Mouse (Mus musculus) embryonic stem cell, embryonic (primary cell): ENCODE data around the gene Dlx2.

Experiments used
- CTCF ChIA-PET, 4 experiments: fragments of 300-600 bp in 2 of 4; fragments of 350-600 bp in 2 of 4; sonication (Branson Sonifier 250); formaldehyde crosslinking; loops; one replicate each; lab custom pipeline; 2022; ENCODE audit warnings: inconsistent platforms in 2 of 4; lab: Charles Lee
- POLR2A ChIA-PET, 4 experiments: fragments of 300-600 bp in 2 of 4; fragments of 350-600 bp in 2 of 4; sonication (Branson Sonifier 250); formaldehyde crosslinking; loops; one replicate each; lab custom pipeline; 2022; ENCODE audit warnings: antibody characterized with exemption in 4 of 4, inconsistent platforms in 1 of 4; lab: Charles Lee

Gene Dlx2

GRCm38 (mm10) chr2:71494971-71495370, 51.6 kb downstream of the Dlx2 start:
- ChIA-PET POLR2A (interaction anchor here in 1 of 4 experiments (1.1 to 1.6 kb wide), 7 partner anchors 10 to 409 kb away, joined by 3 to 4 read pairs (median 3); partner anchors contain the start of gene Metap1d), CTCF (interaction anchor here in 1 of 4 experiments (0.6 kb wide), 1 partner anchor 778 kb away, joined by 3 read pairs; no protein-coding TSS in a partner anchor)

GRCm38 (mm10) chr2:71494503-71494902, 52.1 kb downstream of the Dlx2 start:
- POLR2A ChIA-PET: interaction anchor here in 1 of 4 experiments (0.7 to 1.6 kb wide), 7 partner anchors 10 to 57 kb away, joined by 3 to 4 read pairs (median 3); partner anchors contain the start of gene Metap1d
- CTCF ChIA-PET: interaction anchor here in 1 of 4 experiments (0.6 kb wide), 1 partner anchor 778 kb away, joined by 3 read pairs; no protein-coding TSS in a partner anchor
